Mouse (Mus musculus) layer of hippocampus, postnatal 14 days (tissue): ENCODE measurements around the gene Nup153. TPM values are rescaled to one million over a fixed set of nuclear protein-coding genes. Genes with fewer than 3 reads are reported as not detected.

Source experiments
- DNase-seq, 2 experiments: peaks; one replicate each; pipeline ENCODE4 v3.0.0; 2021 to 2022; ENCODE audit warnings: low spot score in 2 of 2, mixed read lengths in 1 of 2
- total RNA-seq, 2 experiments: library from RNA; stranded (reverse); gene quantifications; 2 replicates each; pipeline ENCODE4 v1.2.3; 2021

The Nup153 gene
- total RNA-seq, 2 experiments from 2014 or later: 41.5 to 51.7 TPM

- no peak for DNase-seq
Measured at GRCm38 (mm10) chr13:46735219-46735807, 7.6 kb upstream of the Nup153 start.

DNA sequence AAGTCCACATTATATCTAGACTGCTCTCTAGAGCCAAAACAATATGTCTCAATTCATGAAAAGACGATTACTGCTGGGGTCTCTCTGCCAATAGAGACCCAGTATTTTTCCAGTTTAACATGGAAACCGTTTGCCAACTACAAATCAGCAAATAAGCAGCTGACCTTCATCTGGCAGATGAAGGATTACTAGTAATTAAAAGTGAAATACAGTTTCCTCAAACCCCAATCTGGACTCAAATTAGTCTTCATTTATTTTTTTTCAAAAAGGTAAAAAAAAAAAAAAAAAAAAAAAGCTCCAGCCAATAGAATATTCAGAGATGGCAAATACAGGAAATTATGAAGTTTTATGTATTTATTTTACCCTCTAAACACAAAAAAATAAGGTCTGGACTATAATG is 2.3 kb upstream of the Nup153 start:
- DNase-seq: no peak

GRCm38 (mm10) chr13:46728411-46728810 is 671 bp upstream of the Nup153 start:
- no peak for DNase-seq

- DNase-seq: peak in 1 of 2 experiments; percentile 62
Measured at GRCm38 (mm10) chr13:46727038-46727836, 503 bp downstream of the Nup153 start.

GRCm38 (mm10) chr13:46726288-46727037 is 1.3 kb downstream of the Nup153 start:
- DNase-seq: peak; percentile 17 to 36

DNA sequence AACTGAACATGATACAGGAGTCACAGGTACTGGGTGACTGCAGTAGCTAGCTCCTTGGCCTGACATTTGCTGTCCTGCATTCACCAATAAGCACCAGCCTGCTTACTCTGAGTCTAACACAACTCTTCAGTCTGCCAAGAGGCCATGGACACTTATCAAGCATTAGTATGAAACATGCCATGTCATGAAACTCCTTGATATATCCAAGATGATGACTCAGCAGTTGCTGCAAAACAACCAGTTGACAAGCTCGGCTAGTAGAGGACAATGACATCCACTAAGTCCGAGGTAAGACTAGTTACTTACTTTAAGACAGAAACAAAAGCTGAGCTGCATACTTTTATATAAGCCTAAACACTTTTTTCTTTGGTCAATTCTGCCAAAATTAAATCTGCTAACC is 2.5 kb downstream of the Nup153 start:
- DNase-seq: no peak

DNA sequence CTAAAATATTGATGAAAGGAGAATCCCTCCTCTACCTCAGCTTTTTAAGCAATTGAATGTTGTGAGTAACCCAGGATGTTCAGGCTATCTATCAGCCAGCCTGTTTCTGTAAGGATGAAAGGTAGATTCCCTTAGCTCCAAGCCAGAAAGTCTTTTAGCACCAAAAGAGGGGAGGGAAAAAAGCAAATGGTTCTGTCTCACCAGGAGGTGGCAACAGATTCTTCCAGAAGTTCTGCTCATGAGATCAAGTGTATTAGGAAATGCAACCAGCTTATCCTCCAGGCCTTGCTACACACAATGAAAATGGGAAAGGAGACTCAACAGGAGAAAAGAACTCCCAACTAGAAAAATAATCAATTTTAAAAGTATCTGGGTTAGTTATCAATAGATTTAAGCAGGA is 3.4 kb downstream of the Nup153 start:
- DNase-seq: peak in 1 of 2 experiments; percentile 32

DNA sequence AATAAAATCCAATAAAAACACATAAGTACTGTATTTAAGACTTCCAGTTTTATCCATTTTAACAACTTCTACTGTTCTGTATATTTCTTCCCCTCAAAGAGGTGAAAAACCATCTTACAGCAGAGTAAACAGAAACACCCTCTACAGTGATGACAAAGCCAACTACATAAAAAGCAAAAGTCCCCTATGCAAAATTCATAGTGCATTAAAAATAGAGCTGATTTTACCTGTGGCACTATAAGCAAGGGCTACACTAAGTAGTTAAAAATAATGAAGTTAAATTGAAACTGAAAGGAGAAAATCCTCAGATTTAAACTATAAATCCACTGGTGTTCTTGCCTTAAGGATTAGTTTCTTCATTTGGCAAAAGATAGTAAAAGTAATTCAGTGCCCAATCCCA is 6.7 kb downstream of the Nup153 start:
- no peak for DNase-seq

GRCm38 (mm10) chr13:46718893-46719400 is 8.8 kb downstream of the Nup153 start:
- no peak for DNase-seq

GRCm38 (mm10) chr13:46715976-46716639 is 11.6 kb downstream of the Nup153 start:
- DNase-seq: no peak

DNA sequence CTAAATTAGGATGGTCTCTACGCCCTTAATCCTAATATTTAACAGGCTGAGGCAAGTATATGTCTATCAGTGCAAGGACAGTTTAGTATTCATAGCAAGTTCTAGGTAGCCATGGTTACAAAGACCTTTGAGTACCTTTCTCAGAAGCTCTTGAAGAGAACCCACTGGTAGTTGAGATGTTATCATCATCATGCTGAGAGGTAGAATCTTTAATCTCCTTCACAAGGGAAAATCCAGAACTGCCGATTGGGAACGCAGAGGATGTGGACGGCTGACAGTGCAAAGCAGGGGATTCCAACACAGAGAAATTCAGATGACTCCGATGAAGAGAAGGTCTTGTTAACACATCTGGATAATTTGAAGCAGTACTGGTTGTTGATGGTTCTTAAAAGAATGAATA is 14.3 kb downstream of the Nup153 start:
- DNase-seq: no peak

DNA sequence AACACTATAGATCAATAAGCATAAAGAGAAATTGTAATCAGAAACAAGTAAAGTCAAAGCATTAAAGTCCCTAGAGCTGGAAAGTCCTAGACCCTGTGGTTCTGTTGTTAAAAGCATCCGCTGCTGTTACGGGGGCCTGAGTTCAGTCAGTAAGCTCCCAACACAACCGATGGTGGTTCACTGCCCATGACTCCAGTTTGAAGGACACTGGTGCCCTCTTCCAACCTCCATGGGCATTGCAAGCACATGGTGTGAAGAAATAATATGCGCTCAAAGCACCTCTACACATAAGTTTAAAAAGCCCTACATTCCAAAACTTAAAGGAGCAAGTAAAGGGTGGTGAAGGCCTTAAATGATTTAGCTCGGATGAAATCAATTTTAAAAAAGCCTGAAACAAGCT is 24.6 kb downstream of the Nup153 start:
- no peak for DNase-seq

- no peak for DNase-seq
Measured at GRCm38 (mm10) chr13:46701486-46701885, 26.3 kb downstream of the Nup153 start.

- no peak for DNase-seq
Measured at GRCm38 (mm10) chr13:46699372-46699771, 28.4 kb downstream of the Nup153 start.

DNA sequence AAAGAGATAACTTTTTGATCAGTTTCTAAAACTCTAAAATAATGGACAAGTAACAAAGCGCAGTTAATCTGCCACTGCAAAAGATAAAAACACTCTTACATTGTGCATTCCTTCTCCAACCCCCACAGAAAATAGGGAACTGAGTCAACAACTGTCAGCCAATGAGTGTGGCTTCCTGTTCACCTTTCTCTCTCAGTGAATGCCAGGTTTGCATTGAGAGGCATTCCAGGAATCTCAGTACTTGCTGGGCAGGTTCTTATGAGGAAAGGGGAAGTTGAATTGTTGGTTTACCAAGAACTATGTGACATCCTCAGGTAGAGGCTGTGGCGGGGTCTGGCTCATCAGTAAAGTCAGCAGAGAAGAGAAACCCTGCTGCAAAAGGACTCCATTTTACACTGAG is 31.0 kb downstream of the Nup153 start:
- DNase-seq: no peak

GRCm38 (mm10) chr13:46695932-46696331 is 31.8 kb downstream of the Nup153 start:
- DNase-seq: no peak

- no peak for DNase-seq
Measured at GRCm38 (mm10) chr13:46695296-46695908, 32.3 kb downstream of the Nup153 start.

- no peak for DNase-seq
Measured at GRCm38 (mm10) chr13:46690559-46691241, 37.0 kb downstream of the Nup153 start.

- no peak for DNase-seq
Measured at GRCm38 (mm10) chr13:46683370-46683769, 44.4 kb downstream of the Nup153 start.

- DNase-seq: no peak
Measured at GRCm38 (mm10) chr13:46682921-46683320, 44.8 kb downstream of the Nup153 start.
